Mouse (Mus musculus) heart, postnatal 0 days (tissue): Measurements from ENCODE around the gene Hsd17b2. TPM values are rescaled to one million over a fixed set of nuclear protein-coding genes. Genes with fewer than 3 reads are reported as not detected.

ENCODE experiments used
- ATAC-seq: fragments of 200-750 bp; cut with Nextera tagmentation; 2 replicates; pipeline ENCODE4 v1.8.0; 2017; ENCODE audit warnings: low read depth, moderate number of reproducible peaks, moderate library complexity; ENCODE audit not compliant: insufficient read depth
- DNase-seq: peaks from one replicate; pipeline ENCODE4 v3.0.0-alpha.2; 2016; ENCODE audit warnings: low spot score
- H3K27ac ChIP-seq: fragments of 300-500 bp; sonication (generic); 2 replicates; pipeline ENCODE4 v1.5.1; 2014; ENCODE audit warnings: low read depth, mild to moderate bottlenecking
- H3K27me3 ChIP-seq: fragments of 300-500 bp; sonication (generic); 2 replicates; pipeline ENCODE4 v1.6.1; 2014; ENCODE audit warnings: low read length, mixed read lengths; ENCODE audit not compliant: control insufficient read depth, insufficient read depth
- H3K36me3 ChIP-seq: fragments of 300-500 bp; sonication (generic); replicated peaks from 2 replicates; pipeline ENCODE4 v1.6.1; 2014; ENCODE audit warnings: low read length, mixed read lengths; ENCODE audit not compliant: control insufficient read depth, insufficient read depth
- H3K4me1 ChIP-seq: fragments of 300-500 bp; sonication (generic); 2 replicates; pipeline ENCODE4 v1.6.1; 2014; ENCODE audit warnings: antibody characterized with exemption; ENCODE audit not compliant: control insufficient read depth, insufficient read depth
- H3K4me2 ChIP-seq: fragments of 300-500 bp; sonication (generic); 2 replicates; pipeline ENCODE4 v1.6.1; 2014; ENCODE audit warnings: low read depth, mild to moderate bottlenecking, low read length, moderate library complexity
- H3K4me3 ChIP-seq: fragments of 300-500 bp; sonication (generic); 2 replicates; pipeline ENCODE4 v1.5.1; 2014; ENCODE audit warnings: low read depth, low read length
- H3K9ac ChIP-seq: fragments of 300-500 bp; sonication (generic); replicated peaks from 2 replicates; pipeline ENCODE4 v1.6.1; 2014; ENCODE audit warnings: low read depth, low read length, mixed read lengths
- H3K9me3 ChIP-seq: fragments of 300-500 bp; sonication (generic); replicated peaks from 2 replicates; pipeline ENCODE4 v1.6.1; 2016; ENCODE audit warnings: low read length; ENCODE audit not compliant: control insufficient read depth
- CTCF ChIP-seq: IDR thresholded peaks from 2 replicates; pipeline ENCODE4 v1.5.1; 2016; ENCODE audit warnings: antibody characterized with exemption, control low read depth, low read depth
- EP300 ChIP-seq: IDR thresholded peaks from 2 replicates; pipeline ENCODE4 v1.6.1; 2016; ENCODE audit warnings: antibody characterized with exemption, low read depth
- WGBS: fragments of 180-500 bp; shearing (Covaris S2); extraction: QIAGEN DNeasy Blood & Tissue Kit; methylation state at CpG from one replicate; pipeline ENCODE4 v1.1.7; 2014; 5-methylcytosine and 5-hydroxymethylcytosine counted together
- polyA plus RNA-seq: library from polyadenylated mRNA; unstranded; fragments of >200 nt; fragmentation: Nextera tagmentation; extraction: Ambion mirVana; gene quantifications from 2 replicates; pipeline ENCODE4 v1.2.1, GENCODE M21; 2015
- total RNA-seq: library from RNA; depleted of rRNA; stranded (reverse); fragments of >200 nt; gene quantifications from 2 replicates; pipeline ENCODE4 v1.2.3, GENCODE M21; 2014; ENCODE audit warnings: low replicate concordance

Hsd17b2 gene
- total and polyA plus RNA-seq, 2 experiments from 2014 or later: 2.3 TPM; not detected in 1

DNA sequence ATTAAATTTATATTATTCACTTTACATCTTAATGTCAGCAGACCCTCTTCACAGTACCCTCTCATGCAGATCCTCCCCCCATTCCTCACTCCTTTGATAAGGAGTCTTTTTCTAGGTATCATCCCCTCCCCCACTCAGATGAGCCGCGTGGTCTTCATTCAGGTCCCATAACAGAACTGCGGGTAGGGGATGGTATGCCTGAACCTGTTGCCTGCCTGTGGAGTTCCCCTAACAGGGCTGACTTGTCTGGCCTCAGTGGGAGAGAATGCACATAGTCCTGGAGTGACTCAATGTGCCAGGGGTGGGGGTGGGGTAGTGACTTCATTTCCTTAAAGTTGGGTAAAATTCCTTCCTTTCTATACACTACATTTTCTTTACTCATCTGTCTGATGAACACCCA lies 84.7 kb downstream of the Hsd17b2 start:
- TF ChIP-seq CTCF (no peak), EP300 (no peak)
- Histone ChIP-seq H3K9me3 (no peaks in the 10 kb centered on the region), H3K4me3 (no peak overlapping the region), H3K4me1 (no peaks in the 10 kb centered on the region), H3K27me3 (no peaks in the 10 kb centered on the region), H3K36me3 (peaks cover 25% of the 10 kb centered on the region), H3K27ac (no peak overlapping the region), H3K4me2 (no peak overlapping the region), H3K9ac (no peak overlapping the region)
- 82% methylated on average over 3 of the region's 3 CpGs for WGBS
- DNase-seq: no peak
- no peak for ATAC-seq

GRCm38 (mm10) chr8:117792616-117793144 lies 91.0 kb downstream of the Hsd17b2 start:
- no peak for TF ChIP-seq CTCF
- TF ChIP-seq EP300: no peak
- no peak for ATAC-seq
- Histone ChIP-seq H3K4me2 (no peak overlapping the region), H3K36me3 (peaks cover 83% of the 10 kb centered on the region), H3K9me3 (no peaks in the 10 kb centered on the region), H3K9ac (no peak overlapping the region), H3K4me1 (no peaks in the 10 kb centered on the region), H3K27ac (no peak overlapping the region), H3K27me3 (no peaks in the 10 kb centered on the region), H3K4me3 (no peak overlapping the region)
- no peak for DNase-seq
- 79% methylated on average over 19 of the region's 19 CpGs for WGBS

DNA sequence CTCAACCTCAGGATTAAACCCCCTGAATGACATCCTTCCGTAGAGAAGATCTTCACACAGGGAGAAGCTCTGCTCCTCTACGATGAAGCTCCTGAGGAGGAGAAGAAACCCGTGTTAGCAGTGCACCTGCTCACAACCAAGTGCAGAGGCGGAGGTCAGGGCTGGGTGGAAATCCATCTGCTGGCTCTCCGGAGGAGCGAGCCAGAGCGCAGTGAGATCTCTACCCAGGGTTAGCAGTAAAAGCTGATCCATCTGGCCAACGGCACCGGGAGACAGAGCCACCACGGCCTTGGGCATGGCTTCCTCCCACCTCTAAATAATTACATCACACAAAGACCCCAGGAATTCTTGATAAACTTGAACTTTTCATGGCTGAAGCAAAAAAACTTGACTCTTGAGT lies 92.9 kb downstream of the Hsd17b2 start:
- 91% methylated on average over 10 of the region's 10 CpGs for WGBS

DNA sequence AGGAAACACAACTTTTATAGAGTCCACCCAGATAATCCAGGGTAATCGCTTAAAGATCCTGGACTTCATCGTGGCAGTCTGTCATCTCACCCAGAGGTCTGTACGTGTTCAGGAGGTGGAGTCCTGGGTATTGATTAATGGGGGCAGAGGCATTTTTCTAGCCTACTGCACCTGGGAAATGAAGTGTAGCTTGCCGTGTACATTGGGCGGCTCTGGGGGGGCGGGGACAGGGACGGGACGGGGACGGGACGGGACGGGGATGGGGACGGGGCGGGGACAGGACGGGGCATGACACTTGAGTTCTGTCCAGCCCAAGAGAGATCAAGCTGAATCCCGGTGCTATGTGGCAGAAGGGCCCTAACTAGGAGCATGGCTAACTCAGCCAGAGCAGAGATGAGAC lies 94.8 kb downstream of the Hsd17b2 start:
- Histone ChIP-seq H3K27me3 (no peaks in the 10 kb centered on the region), H3K9me3 (no peaks in the 10 kb centered on the region), H3K4me2 (no peak overlapping the region), H3K36me3 (peaks cover 71% of the 10 kb centered on the region), H3K4me1 (peaks cover 6% of the 10 kb centered on the region), H3K27ac (no peak overlapping the region), H3K4me3 (no peak overlapping the region), H3K9ac (no peak overlapping the region)
- DNase-seq (no peak), ATAC-seq (no peak)
- 90% methylated on average over 15 of the region's 15 CpGs for whole genome bisulfite sequencing
- no peak for TF ChIP-seq EP300
- TF ChIP-seq CTCF: no peak

More for the DNA sequence above, 92.9 kb downstream of the Hsd17b2 start:
- H3K27me3 ChIP-seq: no peaks in the 10 kb centered on the region
- peaks cover 89% of the 10 kb centered on the region for H3K36me3 ChIP-seq
- no peak overlapping the region for H3K4me3 ChIP-seq
- no peaks in the 10 kb centered on the region for H3K4me1 ChIP-seq
- H3K4me2 ChIP-seq: no peak overlapping the region
- DNase-seq (no peak), ATAC-seq (no peak)
- no peak overlapping the region for H3K9ac ChIP-seq
- H3K9me3 ChIP-seq: no peaks in the 10 kb centered on the region
- H3K27ac ChIP-seq: no peak overlapping the region
- TF ChIP-seq EP300: no peak
- TF ChIP-seq CTCF: no peak

GRCm38 (mm10) chr8:117798066-117798465 lies 96.4 kb downstream of the Hsd17b2 start:
- no peak overlapping the region for H3K4me2 ChIP-seq
- H3K4me1 ChIP-seq: peaks cover 12% of the 10 kb centered on the region
- no peaks in the 10 kb centered on the region for H3K9me3 ChIP-seq
- DNase-seq (no peak), ATAC-seq (no peak)
- H3K27me3 ChIP-seq: no peaks in the 10 kb centered on the region
- H3K27ac ChIP-seq: no peak overlapping the region
- H3K9ac ChIP-seq: no peak overlapping the region
- H3K36me3 ChIP-seq: peaks cover 58% of the 10 kb centered on the region
- TF ChIP-seq CTCF (no peak), EP300 (no peak)
- WGBS: 93% methylated on average over 2 of the region's 2 CpGs
- H3K4me3 ChIP-seq: no peak overlapping the region
